11 mouse cellular contexts compared by ENCODE assay signal in the genomic region with DNA sequence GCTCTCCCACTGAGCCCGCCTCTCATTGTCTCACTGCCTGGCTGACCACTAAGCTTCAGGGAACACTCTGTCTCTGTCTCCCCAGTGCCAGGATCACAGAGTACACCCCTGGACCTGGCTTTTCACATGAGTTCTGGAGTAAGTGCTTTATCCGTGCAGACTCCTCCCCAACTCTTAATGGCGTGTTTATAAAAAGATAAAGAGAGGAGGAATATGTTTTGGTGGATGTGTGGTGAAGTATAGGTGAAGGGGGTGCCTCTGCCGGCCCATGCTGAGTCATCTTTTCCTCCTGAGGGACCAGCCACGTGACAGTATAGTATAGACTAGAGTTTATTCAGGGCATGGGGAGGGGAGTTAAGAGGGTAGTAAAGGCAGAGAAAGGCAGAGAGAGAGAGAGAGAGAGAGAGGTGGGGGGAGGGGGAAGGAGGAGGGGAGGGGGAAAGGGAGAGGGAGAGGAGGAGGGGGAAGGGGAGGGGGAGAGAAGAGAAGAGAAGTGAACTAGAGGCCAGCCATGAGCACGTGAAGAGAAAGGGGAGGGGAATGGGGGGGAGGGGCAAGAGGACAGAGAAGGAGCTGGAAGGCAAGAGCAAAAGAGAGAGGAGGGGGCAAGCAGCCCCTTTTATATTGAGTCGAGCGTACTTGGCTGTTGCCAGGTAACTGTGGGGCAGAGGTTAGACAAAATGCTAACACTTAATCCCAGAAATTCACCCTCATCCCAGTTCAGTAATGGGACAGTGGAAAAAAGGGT. TPM values are rescaled to one million over a fixed set of nuclear protein-coding genes. Genes with fewer than 3 reads are reported as not detected.
DNase-seq lines count a peak whose midpoint lies in the region; ATAC-seq and TF ChIP-seq lines count a peak whose summit lies in the region.
"Had no signal": no experiment of that assay in that cellular context is flagged by ENCODE, and none has a peak within 500 bp of the region (broad histone marks: within the 10 kb centered on the region; RNA-seq: fewer than 3 reads in every experiment).

No protein-coding gene starts in this region.

- H3K27ac ChIP-seq in forebrain, embryonic 10.5 days, result peak overlapping the region; percentile 79
- H3K27ac ChIP-seq in forebrain, postnatal 0 days (ENCODE audit: low read depth, low read length), result no peak overlapping the region
- peak overlapping the region; percentile 41 for H3K27ac ChIP-seq in heart, embryonic 15.5 days

- 50% methylated on average over 8 of the region's 8 CpGs for WGBS in forebrain, embryonic 10.5 days
- 32% methylated on average over 8 of the region's 8 CpGs for WGBS in forebrain, postnatal 0 days
- 31% methylated on average over 8 of the region's 8 CpGs for WGBS in heart, embryonic 15.5 days

- H3K36me3 ChIP-seq in forebrain, embryonic 10.5 days (replicated peaks), result no peaks in the 10 kb centered on the region
- H3K36me3 ChIP-seq in forebrain, postnatal 0 days (ENCODE audit: insufficient read depth), result no peaks in the 10 kb centered on the region
- H3K36me3 ChIP-seq in heart, embryonic 15.5 days, result no peaks in the 10 kb centered on the region

- no peak for TF ChIP-seq CTCF in forebrain, postnatal 0 days (IDR thresholded peaks at IDR 0.05; ENCODE audit: low read depth)

- no peak overlapping the region for H3K9ac ChIP-seq in forebrain, postnatal 0 days
- H3K9ac ChIP-seq in heart, embryonic 15.5 days, result no peak overlapping the region

- H3K27me3 ChIP-seq in forebrain, embryonic 10.5 days (ENCODE audit: poor library complexity, severe bottlenecking), result peaks cover 20% of the 10 kb centered on the region
- no peaks in the 10 kb centered on the region for H3K27me3 ChIP-seq in forebrain, postnatal 0 days (ENCODE audit: insufficient read depth, low read length)
- H3K27me3 ChIP-seq in heart, embryonic 15.5 days, result no peaks in the 10 kb centered on the region

- H3K4me2 ChIP-seq in forebrain, postnatal 0 days (ENCODE audit: low read depth), result no peak overlapping the region
- no peak overlapping the region for H3K4me2 ChIP-seq in heart, embryonic 15.5 days

- H3K9me3 ChIP-seq in forebrain, embryonic 10.5 days, result peaks cover 3% of the 10 kb centered on the region; the same call in 1 of the 2 replicates
- no peaks in the 10 kb centered on the region for H3K9me3 ChIP-seq in forebrain, postnatal 0 days (ENCODE audit: low read length)
- H3K9me3 ChIP-seq in heart, embryonic 15.5 days (replicated peaks), result no peaks in the 10 kb centered on the region

- H3K4me3 ChIP-seq in forebrain, embryonic 10.5 days, result no peak overlapping the region
- H3K4me3 ChIP-seq in forebrain, postnatal 0 days (ENCODE audit: low read depth, low read length), result no peak overlapping the region
- H3K4me3 ChIP-seq in heart, embryonic 15.5 days, result no peak overlapping the region

- H3K4me1 ChIP-seq in forebrain, embryonic 10.5 days, result peaks cover 57% of the 10 kb centered on the region
- H3K4me1 ChIP-seq in forebrain, postnatal 0 days (ENCODE audit: insufficient read depth), result no peaks in the 10 kb centered on the region
- peaks cover 30% of the 10 kb centered on the region for H3K4me1 ChIP-seq in heart, embryonic 15.5 days (replicated peaks)

- no peak for DNase-seq in forebrain, embryonic 10.5 days (ENCODE audit: extremely low spot score, low spot score)
- no peak for DNase-seq in forebrain, postnatal 0 days
- peak; percentile 33 for DNase-seq in thymus, postnatal 14 days
- DNase-seq in thymus, postnatal 0 days (ENCODE audit: low spot score), result no peak
- peak; percentile 68 for DNase-seq in retina, postnatal 1 day
- no peak for DNase-seq in frontal cortex, postnatal 10 days (ENCODE audit: low spot score in 2 of 2)
- no peak for DNase-seq in T-cell, adult 2 months (ENCODE audit: low spot score)
- DNase-seq: cerebellum, postnatal 25 days; kidney, postnatal 36 days had no signal

- no peak for ATAC-seq in forebrain, postnatal 0 days
- no peak for ATAC-seq in heart, embryonic 15.5 days (replicated peaks; ENCODE audit: insufficient number of reproducible peaks, insufficient read depth, low FRiP score, low read depth)
- ATAC-seq: forebrain, embryonic 16.5 days had no signal

RNA-seq across cellular contexts. Expression of a gene that starts 49.3 kb away (rescaled TPM):
- polyA plus RNA-seq in forebrain, embryonic 10.5 days (2016; fragmentation: Nextera tagmentation; extraction: Ambion mirVana), result 26.3 and 28.1 TPM in 2 replicates
- 51.5 and 55.6 TPM in 2 replicates for total RNA-seq in forebrain, postnatal 0 days (2014; rRNA removed)
- 26.1 and 43.0 TPM in 2 replicates for polyA plus RNA-seq in forebrain, postnatal 0 days (2015; fragmentation: Nextera tagmentation; extraction: Ambion mirVana)
- 47.9 and 56.5 TPM in 2 replicates for polyA plus RNA-seq in thymus, postnatal 0 days (2015; fragmentation: Nextera tagmentation; extraction: Ambion mirVana)
- 25.1 and 29.3 TPM in 2 replicates for polyA plus RNA-seq in heart, embryonic 15.5 days (2015; fragmentation: Nextera tagmentation; extraction: Ambion mirVana)

Comparison
In these comparisons a context has a peak if more than half of its experiments do, and no peak if none do; other contexts are left out.
1. DNase-seq: peak in thymus, postnatal 14 days (single experiment) and retina, postnatal 1 day (single experiment); none in forebrain, embryonic 10.5 days (single experiment), forebrain, postnatal 0 days (single experiment), thymus, postnatal 0 days (single experiment), frontal cortex, postnatal 10 days (0 of 2) and T-cell, adult 2 months (single experiment).